Mouse (Mus musculus): Measurements from ENCODE around the gene Gys1. TPM values are rescaled to one million over a fixed set of nuclear protein-coding genes. Genes with fewer than 3 reads are reported as not detected.
A peak's percentile ranks its signal among the peaks of the same experiment; 100 is the strongest.

The Gys1 gene
- polyA plus RNA-seq, 1 experiment from 2014 or later: 10.6 TPM

DNA sequence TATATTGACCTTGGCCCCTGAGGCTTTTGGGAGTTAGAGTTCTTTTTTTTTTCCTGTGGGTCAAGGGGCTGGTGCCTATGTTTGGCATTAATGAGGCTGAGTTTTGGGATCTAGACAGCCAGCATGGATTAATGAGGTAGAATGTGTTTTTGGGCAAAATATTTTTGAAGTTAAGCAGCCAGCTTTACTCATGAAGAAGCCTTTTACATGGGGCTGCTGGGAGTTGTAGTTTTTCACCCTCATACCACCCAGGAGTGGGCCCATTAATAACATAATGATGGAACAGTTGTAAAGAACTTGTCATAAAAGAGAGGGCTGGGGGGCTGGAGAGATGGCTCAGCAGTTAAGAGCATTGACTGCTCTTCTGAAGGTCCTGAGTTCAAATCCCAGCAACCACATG lies 11.9 kb downstream of the Gys1 start:
- no peak overlapping the region for H3K27ac ChIP-seq (replicated peaks)
- no peak for ATAC-seq (ENCODE audit: low FRiP score, low TSS enrichment)
- no peaks in the 10 kb centered on the region for H3K4me1 ChIP-seq (replicated peaks; ENCODE audit: control insufficient read depth, insufficient read depth)
- H3K27me3 ChIP-seq (ENCODE audit: control insufficient read depth, insufficient read depth, low read length): no peaks in the 10 kb centered on the region
- H3K36me3 ChIP-seq (ENCODE audit: control insufficient read depth, insufficient read depth, low read length): peaks cover 12% of the 10 kb centered on the region
- H3K4me3 ChIP-seq (ENCODE audit: low read depth, low read length): no peak overlapping the region
- H3K4me2 ChIP-seq (replicated peaks; ENCODE audit: low read depth): no peak overlapping the region
- DNase-seq (ENCODE audit: low spot score): no peak
- no peak overlapping the region for H3K9ac ChIP-seq (ENCODE audit: low read length)
- no peaks in the 10 kb centered on the region for H3K9me3 ChIP-seq (ENCODE audit: control insufficient read depth, low read length)
- TF ChIP-seq EP300 (optimal IDR thresholded peaks at IDR 0.05) (no peak), CTCF (IDR thresholded peaks at IDR 0.05; ENCODE audit: low read depth) (no peak)

DNA sequence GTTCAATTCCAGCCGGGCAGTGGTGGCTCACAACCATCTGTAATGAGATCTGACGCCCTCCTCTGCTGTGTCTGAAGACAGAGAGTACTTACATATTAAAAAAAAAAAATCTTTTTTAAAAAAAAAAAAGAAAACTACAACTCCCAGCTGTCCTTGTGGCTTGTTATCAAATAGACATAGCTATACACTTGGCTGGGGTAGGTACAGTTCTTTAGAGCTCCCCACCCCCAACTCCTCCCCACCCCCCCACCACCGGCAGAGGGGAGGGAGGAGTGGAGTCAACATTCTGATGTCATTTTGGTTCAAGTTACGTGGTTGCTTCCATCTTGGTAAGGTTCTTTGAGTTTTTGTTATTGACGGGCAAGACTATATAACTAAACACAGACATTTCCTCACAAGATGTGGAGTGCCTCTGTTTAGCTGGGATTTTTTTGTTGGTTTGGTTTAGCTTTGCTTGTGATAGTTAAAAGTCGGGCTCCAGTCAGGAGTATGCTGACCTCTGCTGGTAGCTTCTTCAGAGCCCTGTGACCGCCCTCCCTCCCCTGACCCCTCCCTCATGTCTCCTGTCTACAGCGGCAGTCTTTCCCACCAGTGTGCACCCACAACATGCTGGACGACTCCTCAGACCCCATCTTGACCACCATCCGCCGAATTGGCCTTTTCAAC lies 12.8 kb downstream of the Gys1 start:
- H3K9ac ChIP-seq (ENCODE audit: low read length): no peak overlapping the region
- H3K36me3 ChIP-seq (ENCODE audit: control insufficient read depth, insufficient read depth, low read length): peaks cover 15% of the 10 kb centered on the region
- no peak for TF ChIP-seq EP300 (optimal IDR thresholded peaks at IDR 0.05)
- TF ChIP-seq CTCF (IDR thresholded peaks at IDR 0.05; ENCODE audit: low read depth): peak; percentile 74
- H3K4me2 ChIP-seq (replicated peaks; ENCODE audit: low read depth): no peak overlapping the region
- H3K27ac ChIP-seq (replicated peaks): no peak overlapping the region
- peak; percentile 17; the same call in 1 of the 2 replicates for ATAC-seq (ENCODE audit: low FRiP score, low TSS enrichment)
- no peaks in the 10 kb centered on the region for H3K9me3 ChIP-seq (ENCODE audit: control insufficient read depth, low read length)
- H3K4me1 ChIP-seq (replicated peaks; ENCODE audit: control insufficient read depth, insufficient read depth): no peaks in the 10 kb centered on the region
- no peak overlapping the region for H3K4me3 ChIP-seq (ENCODE audit: low read depth, low read length)
- WGBS: 40% methylated on average over 11 of the region's 11 CpGs
- no peaks in the 10 kb centered on the region for H3K27me3 ChIP-seq (ENCODE audit: control insufficient read depth, insufficient read depth, low read length)
- peak; percentile 63 for DNase-seq (ENCODE audit: low spot score)

DNA sequence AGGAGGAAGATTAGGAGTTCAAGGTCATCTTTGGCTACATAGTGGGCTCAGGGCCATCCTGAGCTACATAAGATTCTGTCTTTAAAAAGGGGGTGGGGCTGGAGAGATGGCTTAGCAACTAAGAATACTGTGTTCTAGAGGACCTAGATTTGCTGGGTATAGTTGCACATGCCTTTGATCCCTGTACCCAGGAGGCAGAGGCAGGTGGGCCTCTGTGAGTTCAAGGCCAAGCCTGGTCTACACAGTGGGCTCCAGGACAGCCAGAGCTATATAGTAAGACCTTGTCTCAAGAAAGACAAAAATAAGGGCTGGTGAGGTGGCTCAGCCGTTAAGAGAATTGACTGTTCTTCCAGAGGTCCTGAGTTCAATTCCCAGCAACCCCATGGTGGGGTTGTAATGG lies 15.3 kb downstream of the Gys1 start:
- no peak for TF ChIP-seq CTCF (IDR thresholded peaks at IDR 0.05; ENCODE audit: low read depth)
- no peak for TF ChIP-seq EP300 (optimal IDR thresholded peaks at IDR 0.05)
- ATAC-seq (ENCODE audit: low FRiP score, low TSS enrichment) (no peak), DNase-seq (ENCODE audit: low spot score) (no peak)
- no peaks in the 10 kb centered on the region for H3K9me3 ChIP-seq (ENCODE audit: control insufficient read depth, low read length)
- H3K27me3 ChIP-seq (ENCODE audit: control insufficient read depth, insufficient read depth, low read length): no peaks in the 10 kb centered on the region
- no peak overlapping the region for H3K4me2 ChIP-seq (replicated peaks; ENCODE audit: low read depth)
- no peak overlapping the region for H3K9ac ChIP-seq (ENCODE audit: low read length)
- no peaks in the 10 kb centered on the region for H3K4me1 ChIP-seq (replicated peaks; ENCODE audit: control insufficient read depth, insufficient read depth)
- no peak overlapping the region for H3K27ac ChIP-seq (replicated peaks)
- H3K36me3 ChIP-seq (ENCODE audit: control insufficient read depth, insufficient read depth, low read length): peaks cover 18% of the 10 kb centered on the region
- no peak overlapping the region for H3K4me3 ChIP-seq (ENCODE audit: low read depth, low read length)
- WGBS: 78% methylated on average over 1 of the region's 1 CpGs

DNA sequence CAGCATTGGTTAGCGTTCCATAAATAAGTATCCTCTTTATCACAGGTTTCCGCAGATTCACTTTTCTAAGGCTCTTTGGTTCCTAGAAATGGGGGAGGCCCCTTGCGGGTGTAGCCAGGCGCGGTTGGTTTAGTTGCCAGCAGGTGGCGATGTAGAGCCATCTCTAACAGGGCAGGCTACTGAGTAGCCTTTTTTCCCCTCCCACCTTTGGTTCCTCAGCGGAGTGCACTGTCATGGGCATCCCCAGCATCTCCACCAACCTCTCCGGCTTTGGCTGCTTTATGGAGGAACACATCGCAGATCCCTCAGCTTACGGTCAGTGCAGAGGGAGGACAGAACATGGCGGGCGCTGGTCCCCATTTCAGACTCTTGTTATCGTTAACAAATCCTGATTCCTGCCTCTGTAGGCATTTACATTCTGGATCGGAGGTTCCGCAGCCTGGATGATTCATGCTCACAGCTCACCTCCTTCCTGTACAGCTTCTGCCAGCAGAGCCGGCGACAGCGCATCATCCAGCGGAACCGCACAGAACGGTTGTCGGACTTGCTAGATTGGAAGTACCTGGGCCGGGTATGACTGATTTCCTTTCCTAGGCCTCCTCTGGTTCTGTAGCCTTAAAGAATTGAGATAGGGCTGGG lies 16.8 kb downstream of the Gys1 start:
- DNase-seq (ENCODE audit: low spot score) (peak; percentile 86), ATAC-seq (ENCODE audit: low FRiP score, low TSS enrichment) (peak; percentile 77)
- H3K4me1 ChIP-seq (replicated peaks; ENCODE audit: control insufficient read depth, insufficient read depth): no peaks in the 10 kb centered on the region
- no peak overlapping the region for H3K4me3 ChIP-seq (ENCODE audit: low read depth, low read length)
- peaks cover 18% of the 10 kb centered on the region for H3K36me3 ChIP-seq (ENCODE audit: control insufficient read depth, insufficient read depth, low read length)
- H3K27ac ChIP-seq (replicated peaks): no peak overlapping the region
- H3K27me3 ChIP-seq (ENCODE audit: control insufficient read depth, insufficient read depth, low read length): no peaks in the 10 kb centered on the region
- H3K9ac ChIP-seq (ENCODE audit: low read length): no peak overlapping the region
- no peak overlapping the region for H3K4me2 ChIP-seq (replicated peaks; ENCODE audit: low read depth)
- no peaks in the 10 kb centered on the region for H3K9me3 ChIP-seq (ENCODE audit: control insufficient read depth, low read length)
- TF ChIP-seq CTCF (IDR thresholded peaks at IDR 0.05; ENCODE audit: low read depth): peak; percentile 91
- no peak for TF ChIP-seq EP300 (optimal IDR thresholded peaks at IDR 0.05)
- 53% methylated on average over 23 of the region's 23 CpGs for WGBS

DNA sequence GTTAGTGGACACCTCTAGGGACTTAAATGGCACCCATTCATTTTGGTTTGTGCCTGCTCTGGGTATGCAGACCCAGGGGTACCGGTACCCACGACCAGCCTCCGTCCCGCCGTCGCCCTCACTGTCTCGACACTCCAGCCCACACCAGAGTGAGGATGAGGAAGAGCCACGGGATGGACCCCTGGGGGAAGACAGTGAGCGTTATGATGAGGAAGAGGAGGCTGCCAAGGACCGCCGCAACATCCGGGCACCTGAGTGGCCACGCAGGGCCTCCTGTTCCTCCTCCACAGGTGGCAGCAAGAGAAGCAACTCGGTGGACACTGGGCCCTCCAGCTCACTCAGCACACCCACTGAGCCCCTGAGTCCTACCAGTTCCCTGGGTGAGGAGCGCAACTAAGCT lies 20.3 kb downstream of the Gys1 start:
- H3K4me3 ChIP-seq (ENCODE audit: low read depth, low read length): no peak overlapping the region
- no peak overlapping the region for H3K9ac ChIP-seq (ENCODE audit: low read length)
- no peak overlapping the region for H3K27ac ChIP-seq (replicated peaks)
- H3K36me3 ChIP-seq (ENCODE audit: control insufficient read depth, insufficient read depth, low read length): peaks cover 22% of the 10 kb centered on the region
- H3K9me3 ChIP-seq (ENCODE audit: control insufficient read depth, low read length): no peaks in the 10 kb centered on the region
- no peak for ATAC-seq (ENCODE audit: low FRiP score, low TSS enrichment)
- no peak for TF ChIP-seq EP300 (optimal IDR thresholded peaks at IDR 0.05)
- no peak for TF ChIP-seq CTCF (IDR thresholded peaks at IDR 0.05; ENCODE audit: low read depth)
- H3K27me3 ChIP-seq (ENCODE audit: control insufficient read depth, insufficient read depth, low read length): no peaks in the 10 kb centered on the region
- peak; percentile 15 for DNase-seq (ENCODE audit: low spot score)
- H3K4me1 ChIP-seq (replicated peaks; ENCODE audit: control insufficient read depth, insufficient read depth): no peaks in the 10 kb centered on the region
- H3K4me2 ChIP-seq (replicated peaks; ENCODE audit: low read depth): no peak overlapping the region
- WGBS: 93% methylated on average over 12 of the region's 15 CpGs

Data from stomach, postnatal 0 days (tissue).